Mouse (Mus musculus): Measurements from ENCODE around the gene Lamtor3. TPM values are rescaled to one million over a fixed set of nuclear protein-coding genes. Genes with fewer than 3 reads are reported as not detected.

Lamtor3 gene
- total and polyA plus RNA-seq, 3 experiments, result 77.5 to 88.3 TPM; not detected in 1

DNA sequence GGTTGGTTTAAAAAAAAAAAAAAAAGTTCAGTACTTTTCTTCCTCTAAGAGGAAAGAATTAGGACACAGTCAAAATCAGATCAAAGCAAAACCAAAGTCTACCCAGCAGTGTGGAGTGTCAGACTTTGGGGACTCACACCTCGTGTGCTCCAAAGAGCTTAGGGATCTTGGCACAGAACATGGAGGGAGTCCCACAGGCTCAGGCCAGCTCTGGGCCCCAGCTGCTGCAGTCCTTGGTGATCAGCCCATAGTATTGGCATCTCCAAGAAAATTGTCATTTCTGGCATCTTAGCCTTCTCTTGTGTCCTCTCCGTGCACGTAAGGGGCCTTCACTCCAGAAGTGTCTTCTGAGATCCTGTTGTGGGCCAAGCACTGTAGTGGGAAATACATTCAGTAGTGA lies 27.2 kb upstream of the Lamtor3 start:
- DNase-seq (ENCODE audit: low read depth, low spot score), result no peak
- H3K9me3 ChIP-seq (replicated peaks; ENCODE audit: insufficient read depth, low read length), result no peaks in the 10 kb centered on the region
- no peak overlapping the region for H3K4me3 ChIP-seq (ENCODE audit: control insufficient read depth in 1 of 2, insufficient read depth in 1 of 2, low read depth in 2 of 2, low read length in 2 of 2)
- no peaks in the 10 kb centered on the region for H3K27me3 ChIP-seq (ENCODE audit: control insufficient read depth in 1 of 2, insufficient read depth in 2 of 2, low read length in 2 of 2)
- H3K36me3 ChIP-seq (ENCODE audit: control insufficient read depth in 1 of 2, insufficient read depth in 2 of 2, low read length in 2 of 2), result peaks cover 2 to 3% of the 10 kb centered on the region in 2 experiments
- TF ChIP-seq EP300 (IDR thresholded peaks at IDR 0.05; ENCODE audit: low read depth in 1 of 2, low read length in 2 of 2), result no peak
- no peak for TF ChIP-seq TBP (IDR thresholded peaks at IDR 0.05; ENCODE audit: low read depth, low read length)
- TF ChIP-seq ETS1 (IDR thresholded peaks at IDR 0.05; ENCODE audit: low read depth, low read length), result no peak
- TF ChIP-seq UBTF (IDR thresholded peaks at IDR 0.05; ENCODE audit: borderline replicate concordance, insufficient read depth, low read depth, low read length), result no peak
- no peak for TF ChIP-seq ZMIZ1 (IDR thresholded peaks at IDR 0.05; ENCODE audit: low read depth, low read length)
- TF ChIP-seq MEF2A (IDR thresholded peaks at IDR 0.05; ENCODE audit: extremely low read depth, insufficient replicate concordance, low read depth, low read length, poor library complexity, severe bottlenecking), result no peak
- no peak for TF ChIP-seq CTCF (IDR thresholded peaks at IDR 0.05 in 2 of 3, conservative IDR thresholded peaks at IDR 0.05 in 1 of 3; ENCODE audit: control insufficient read depth in 1 of 3, insufficient read depth in 1 of 3, low read depth in 2 of 3, low read length in 3 of 3, poor library complexity in 1 of 3, severe bottlenecking in 1 of 3)
- no peak for TF ChIP-seq E2F4 (IDR thresholded peaks at IDR 0.05; ENCODE audit: borderline replicate concordance, low read depth, low read length)
- no peak for TF ChIP-seq MAX (IDR thresholded peaks at IDR 0.05; ENCODE audit: low read length)
- TF ChIP-seq CHD2 (IDR thresholded peaks at IDR 0.05; ENCODE audit: low read length), result no peak
- no peak for TF ChIP-seq BHLHE40 (IDR thresholded peaks at IDR 0.05; ENCODE audit: borderline replicate concordance, low read depth, low read length)
- no peak for TF ChIP-seq CHD1 (IDR thresholded peaks at IDR 0.05; ENCODE audit: low read depth, low read length)
- no peak for TF ChIP-seq MYC (IDR thresholded peaks at IDR 0.05; ENCODE audit: low read depth, low read length)
- TF ChIP-seq JUND (IDR thresholded peaks at IDR 0.05; ENCODE audit: low read depth, low read length), result no peak
- TF ChIP-seq SMC3 (IDR thresholded peaks at IDR 0.05; ENCODE audit: low read depth, low read length), result no peak
- no peak for TF ChIP-seq USF2 (IDR thresholded peaks at IDR 0.05; ENCODE audit: borderline replicate concordance in 1 of 2, insufficient read depth in 1 of 2, low read depth in 1 of 2, low read length in 2 of 2)
- no peak for TF ChIP-seq HCFC1 (IDR thresholded peaks at IDR 0.05; ENCODE audit: low read depth, low read length)
- H3K79me2 ChIP-seq (ENCODE audit: control insufficient read depth, insufficient read depth, low read length, poor library complexity), result no peaks in the 10 kb centered on the region
- H3K27ac ChIP-seq (ENCODE audit: control insufficient read depth, low read depth, low read length), result no peak overlapping the region
- peaks cover 3 to 5% of the 10 kb centered on the region in 2 experiments; a peak in 3 of 4 replicates for H3K4me1 ChIP-seq (ENCODE audit: control insufficient read depth in 1 of 2, insufficient read depth in 2 of 2, low read length in 2 of 2)
- no peak overlapping the region for H3K9ac ChIP-seq (ENCODE audit: control insufficient read depth, low read depth, low read length, poor library complexity, severe bottlenecking)

DNA sequence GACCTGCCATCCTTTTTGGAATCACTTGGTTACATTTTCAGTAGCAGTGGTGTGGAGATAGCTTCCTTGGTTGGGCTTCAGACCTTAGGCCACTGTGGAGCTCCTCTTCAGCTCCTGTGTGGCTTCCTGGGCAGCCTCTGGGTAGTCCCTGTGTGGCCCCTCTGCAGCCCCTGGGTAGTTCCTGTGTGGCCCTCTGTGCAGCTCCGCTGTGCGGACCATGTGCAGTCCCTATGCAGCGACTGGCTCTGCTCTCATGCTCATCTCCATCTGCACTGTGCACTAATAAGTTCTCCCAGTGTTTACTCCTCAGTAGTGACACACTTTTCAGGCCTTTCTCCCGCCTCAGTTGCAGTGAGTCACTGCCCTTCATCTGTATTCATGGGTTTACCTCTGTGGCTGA lies 26.2 kb upstream of the Lamtor3 start:
- TF ChIP-seq POLR2A (IDR thresholded peaks at IDR 0.05; ENCODE audit: control insufficient read depth in 1 of 2, insufficient read depth in 1 of 2, low read depth in 1 of 2, low read length in 2 of 2, poor library complexity in 1 of 2) (no peak), TAL1 (IDR thresholded peaks at IDR 0.05; ENCODE audit: low read length) (no peak), UBTF (IDR thresholded peaks at IDR 0.05; ENCODE audit: borderline replicate concordance, insufficient read depth, low read depth, low read length) (no peak), ZKSCAN1 (IDR thresholded peaks at IDR 0.05; ENCODE audit: low read depth, low read length) (no peak), EP300 (IDR thresholded peaks at IDR 0.05; ENCODE audit: low read depth in 1 of 2, low read length in 2 of 2) (no peak), POLR2AphosphoS5 (IDR thresholded peaks at IDR 0.05; ENCODE audit: borderline replicate concordance, low read depth, low read length) (no peak), NRF1 (IDR thresholded peaks at IDR 0.05; ENCODE audit: insufficient read depth, low read depth, low read length, poor library complexity, severe bottlenecking) (no peak), ZNF384 (IDR thresholded peaks at IDR 0.05; ENCODE audit: low read depth, low read length) (no peak)
- peaks cover 2 to 5% of the 10 kb centered on the region in 2 experiments for H3K36me3 ChIP-seq (ENCODE audit: control insufficient read depth in 1 of 2, insufficient read depth in 2 of 2, low read length in 2 of 2)

More for the DNA sequence above, 26.2 kb upstream of the Lamtor3 start:
- no peak for DNase-seq (ENCODE audit: low read depth, low spot score)
- no peaks in the 10 kb centered on the region for H3K27me3 ChIP-seq (ENCODE audit: control insufficient read depth in 1 of 2, insufficient read depth in 2 of 2, low read length in 2 of 2)
- H3K4me3 ChIP-seq (ENCODE audit: control insufficient read depth in 1 of 2, insufficient read depth in 1 of 2, low read depth in 2 of 2, low read length in 2 of 2), result no peak overlapping the region
- H3K9ac ChIP-seq (ENCODE audit: control insufficient read depth, low read depth, low read length, poor library complexity, severe bottlenecking), result no peak overlapping the region
- H3K9me3 ChIP-seq (replicated peaks; ENCODE audit: insufficient read depth, low read length), result no peaks in the 10 kb centered on the region
- H3K79me2 ChIP-seq (ENCODE audit: control insufficient read depth, insufficient read depth, low read length, poor library complexity), result no peaks in the 10 kb centered on the region
- H3K4me1 ChIP-seq (ENCODE audit: control insufficient read depth in 1 of 2, insufficient read depth in 2 of 2, low read length in 2 of 2), result peaks cover 3 to 13% of the 10 kb centered on the region in 2 experiments
- no peak overlapping the region for H3K27ac ChIP-seq (ENCODE audit: control insufficient read depth, low read depth, low read length)
